Mouse (Mus musculus): ENCODE data around the gene Atxn7l3.

DNA sequence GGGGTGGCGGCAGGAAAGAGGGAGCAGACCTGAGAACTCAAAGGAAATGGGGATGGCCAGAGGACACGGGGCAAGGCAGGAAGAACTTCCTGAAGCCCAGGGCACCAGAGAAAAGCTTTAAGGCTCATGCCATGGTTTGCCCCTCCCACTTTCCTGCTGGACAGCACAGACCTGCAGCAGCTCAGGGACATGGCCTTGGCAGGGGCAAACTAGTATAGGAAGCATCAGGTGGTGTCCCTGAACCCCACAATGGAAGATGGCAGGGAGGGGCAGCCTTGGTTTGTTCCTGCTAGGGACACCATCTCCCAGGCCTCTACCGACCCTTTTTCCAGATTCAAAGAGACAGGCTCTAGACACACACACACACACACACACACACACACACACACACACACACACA is 8.9 kb upstream of the Atxn7l3 start:
- no peak for TF ChIP-seq CTCF (IDR thresholded peaks at IDR 0.05; ENCODE audit: control insufficient read depth, insufficient read depth, low read length)
- no peak for TF ChIP-seq POLR2A (IDR thresholded peaks at IDR 0.05; ENCODE audit: borderline replicate concordance, control insufficient read depth, low read depth, low read length)

Measured in bone marrow, adult 2 months (tissue).